Mouse (Mus musculus): ENCODE data around the gene 4930544D05Rik.

DNA sequence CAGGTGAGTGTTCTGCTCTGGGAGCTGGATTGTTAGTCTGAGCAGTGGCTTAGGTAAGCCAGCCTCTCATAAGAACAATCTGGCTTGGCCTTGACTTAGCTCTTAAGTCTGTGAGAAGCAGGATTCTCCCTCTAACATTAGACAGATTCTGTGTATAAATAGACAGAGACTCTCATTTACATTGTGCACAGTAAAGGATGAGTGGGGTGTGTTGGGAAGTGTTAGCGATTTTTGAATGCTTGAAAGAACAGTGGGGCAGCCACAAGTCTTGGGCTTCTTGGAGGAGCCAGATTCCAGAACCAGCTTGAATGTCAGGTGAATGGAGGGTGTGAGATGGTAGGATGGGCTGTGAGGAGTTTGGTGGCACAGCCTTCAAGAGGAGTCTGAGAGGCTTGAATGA, 44.0 kb upstream of the 4930544D05Rik start:
- TF ChIP-seq CTCF (IDR thresholded peaks at IDR 0.05; ENCODE audit: borderline replicate concordance, insufficient read depth, low read length) (no peak), POLR2A (IDR thresholded peaks at IDR 0.05; ENCODE audit: low read depth, low read length) (no peak)
